Mouse (Mus musculus) adrenal gland, adult 2 months (tissue): ENCODE data around the gene Gm36864. TPM values are rescaled to one million over a fixed set of nuclear protein-coding genes. Genes with fewer than 3 reads are reported as not detected.
"Not testable (repeated sequence)": the region's sequence is repeated elsewhere in the genome, so short reads cannot be mapped to it uniquely, and the experiment has no call there.

Source experiments
- DNase-seq: peaks from one replicate; pipeline ENCODE4 v3.0.0; 2021
- long read RNA-seq: library from polyadenylated mRNA; stranded (forward); transcript quantifications from one replicate; pipeline ENCODE4 v2.0.0, GENCODE M21; 2021
- polyA plus RNA-seq: library from polyadenylated mRNA; depleted of rRNA; stranded (reverse); fragments of >200 nt; gene quantifications from 2 replicates; pipeline ENCODE4 v1.2.3, GENCODE M21; 2012; rRNA removed
- total RNA-seq, 2 experiments: library from RNA; stranded (reverse); gene quantifications; 2 replicates each; pipeline ENCODE4 v1.2.3; 2021

Gene Gm36864
- total RNA-seq (not detected), polyA plus RNA-seq (not detected in 2 replicates)
- long read RNA-seq = 0 reads

GRCm38 (mm10) chr7:44235909-44236308, at the start of gene Gm36864:
Gm36864 (plus strand) TSS chr7:44236177.
- DNase-seq = no peak

DNA sequence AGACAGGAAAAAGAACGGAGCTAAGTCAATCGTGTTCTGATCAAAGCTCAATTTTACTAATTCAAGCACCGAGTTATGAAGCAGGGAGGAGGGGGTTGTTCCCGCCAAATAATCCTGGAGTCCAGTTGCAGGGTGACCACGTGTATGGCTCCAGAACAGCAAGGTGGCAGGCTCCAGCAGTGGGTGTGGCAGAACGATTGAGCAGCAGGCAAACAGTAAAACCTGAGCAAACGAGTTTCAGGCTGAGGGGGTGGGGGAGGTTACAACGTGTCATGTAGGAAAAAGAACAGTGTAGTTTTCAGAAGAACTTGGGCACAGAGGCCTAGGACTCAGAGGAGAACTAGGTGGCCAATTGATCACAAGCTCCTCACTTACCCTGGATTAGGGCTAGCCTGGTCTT, 49.5 kb upstream of the Gm36864 start:
- not testable (repeated sequence) for DNase-seq

- not testable (repeated sequence) for DNase-seq
Measured at GRCm38 (mm10) chr7:44187936-44188335, 48.0 kb upstream of the Gm36864 start, which contains the start of gene Klk1b24. Klk1b24 (plus strand) TSS chr7:44188236.

DNA sequence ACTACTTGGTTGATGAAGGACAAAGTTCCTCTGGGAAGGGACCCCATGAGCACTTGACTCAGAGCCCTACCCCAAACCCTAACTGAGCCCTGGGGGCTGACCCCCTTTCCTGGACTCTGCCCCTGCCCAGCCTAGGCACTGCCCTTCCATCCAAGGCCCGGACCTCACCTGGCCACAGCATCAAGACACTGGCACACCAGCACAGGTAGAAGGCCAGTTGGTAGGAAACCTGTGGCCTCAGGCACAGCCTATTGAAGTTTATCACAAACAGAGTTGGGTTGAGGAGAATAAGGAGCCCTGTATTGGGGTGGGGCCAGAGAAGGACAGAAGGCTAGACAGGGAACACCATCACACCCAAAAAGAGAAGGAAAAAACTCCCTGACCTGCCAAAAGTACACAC, 42.5 kb upstream of the Gm36864 start:
- DNase-seq = not testable (repeated sequence)

DNA sequence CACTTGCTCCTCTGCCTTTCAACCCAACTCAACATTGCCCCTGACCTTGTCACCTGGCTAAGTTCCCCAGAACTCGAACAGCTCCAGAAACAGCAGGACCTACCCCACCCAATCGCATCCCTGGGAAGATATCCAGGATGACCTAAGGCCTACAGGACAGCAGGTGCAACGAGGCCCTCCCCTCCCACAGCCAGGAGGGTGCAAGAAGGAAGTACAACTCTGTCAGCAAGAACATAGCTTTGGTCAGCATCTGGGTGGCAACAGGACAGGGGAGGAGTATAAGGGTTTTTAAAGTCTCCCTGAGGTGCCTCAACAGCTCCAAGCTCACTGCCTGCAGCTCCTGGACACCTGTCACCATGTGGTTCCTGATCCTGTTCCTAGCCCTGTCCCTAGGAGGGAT, 38.1 kb upstream of the Gm36864 start, which contains the start of gene Klk1b3:
Gene Klk1b3, plus strand, starts transcription at position 301 of the 400 bp plus-strand sequence.
- DNase-seq = no peak

GRCm38 (mm10) chr7:44207135-44207534, 28.8 kb upstream of the Gm36864 start, which contains the start of gene Klk1b4:
Klk1b4 (plus strand) TSS chr7:44207435.
- not testable (repeated sequence) for DNase-seq

DNA sequence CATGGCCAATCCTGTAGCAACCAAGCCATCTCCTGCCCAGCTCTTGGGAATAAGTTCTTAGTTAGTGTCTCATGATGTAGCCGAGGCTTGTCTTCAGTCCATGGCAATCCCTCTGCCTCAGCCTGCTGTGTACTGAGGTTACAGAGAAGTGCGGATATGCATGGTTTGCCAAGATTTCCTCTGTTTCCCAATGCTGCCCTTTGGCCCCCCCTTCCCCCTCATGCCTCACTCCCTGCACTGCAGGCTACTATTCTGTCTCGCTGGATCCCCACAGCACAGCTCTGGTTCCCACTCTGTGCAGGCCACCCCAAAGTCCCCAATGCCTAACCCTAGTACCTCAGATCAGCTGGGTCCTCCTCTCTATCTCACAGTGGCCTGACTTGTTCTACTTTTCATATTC, 27.7 kb upstream of the Gm36864 start:
- no peak for DNase-seq

- DNase-seq = no peak
Measured at GRCm38 (mm10) chr7:44215645-44216044, 20.3 kb upstream of the Gm36864 start, which contains the start of gene Klk1b5. Klk1b5 (plus strand) TSS chr7:44215945.

- not testable (repeated sequence) for DNase-seq
Measured at GRCm38 (mm10) chr7:44221601-44222000, 14.4 kb upstream of the Gm36864 start.

DNA sequence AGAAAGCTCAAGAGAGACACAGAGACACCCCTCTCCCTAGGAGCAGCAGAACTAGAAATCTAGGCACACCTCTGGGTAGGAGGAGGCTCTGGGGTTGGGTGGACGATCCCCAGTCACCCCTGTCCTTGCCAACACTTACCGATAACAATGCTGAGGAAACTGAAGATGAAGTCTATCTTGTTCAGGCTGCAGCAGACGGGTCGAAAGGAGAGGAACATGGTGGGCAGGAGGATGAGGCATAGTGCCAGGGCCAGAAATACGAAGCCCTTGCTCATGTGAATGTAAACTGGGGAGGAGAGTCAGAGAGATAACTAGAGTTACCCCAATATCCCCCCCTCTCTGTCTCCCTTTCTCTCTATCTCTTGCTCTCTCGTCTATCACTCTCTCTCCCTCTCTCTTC, 13.6 kb upstream of the Gm36864 start:
- DNase-seq = not testable (repeated sequence)

GRCm38 (mm10) chr7:44225076-44225475, 10.9 kb upstream of the Gm36864 start, which contains the start of gene Klk1:
Klk1 (plus strand) TSS chr7:44225360.
- no peak for DNase-seq

- no peak for DNase-seq
Measured at GRCm38 (mm10) chr7:44239913-44240312, 3.9 kb downstream of the Gm36864 start.

DNA sequence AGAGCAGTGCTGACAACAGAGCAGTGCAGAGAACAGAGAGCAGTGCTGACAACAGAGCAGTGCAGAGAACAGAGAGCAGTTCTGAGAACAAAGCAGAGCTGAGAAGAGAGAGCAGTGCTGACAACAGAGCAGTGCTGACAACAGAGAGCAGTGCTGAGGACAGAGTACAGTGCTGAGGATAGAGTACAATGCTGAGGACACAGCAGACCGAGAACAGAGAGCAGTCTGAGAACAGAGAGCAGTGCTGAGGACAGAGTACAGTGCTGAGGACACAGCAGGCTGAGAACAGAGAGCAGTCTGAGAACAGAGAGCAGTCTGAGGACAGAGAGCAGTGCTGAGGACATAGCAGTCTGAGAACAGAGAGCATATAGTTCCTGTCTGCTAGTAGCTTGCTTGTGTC, 4.7 kb downstream of the Gm36864 start:
- no peak for DNase-seq

GRCm38 (mm10) chr7:44241163-44241562, 5.2 kb downstream of the Gm36864 start:
- DNase-seq = no peak

DNA sequence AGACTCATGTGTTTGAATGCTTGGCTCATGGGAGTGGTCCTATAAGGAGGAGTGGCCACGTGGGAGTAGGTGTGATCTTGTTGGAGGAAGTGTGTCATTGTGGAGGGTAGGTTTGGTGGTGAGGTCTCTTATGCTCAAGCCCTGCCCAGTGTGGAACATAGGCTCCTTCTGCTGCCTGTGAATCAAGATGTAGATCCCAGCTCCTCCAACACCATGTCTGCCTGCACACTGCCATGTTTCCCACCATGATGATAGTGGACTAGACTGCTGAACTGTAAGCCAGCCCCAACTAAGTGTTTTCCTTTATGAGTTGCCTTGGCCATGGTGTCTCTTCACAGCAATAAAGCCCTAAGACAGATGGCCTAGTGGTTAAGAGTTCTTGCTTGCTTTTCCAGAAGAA, 8.1 kb downstream of the Gm36864 start:
- no peak for DNase-seq

DNA sequence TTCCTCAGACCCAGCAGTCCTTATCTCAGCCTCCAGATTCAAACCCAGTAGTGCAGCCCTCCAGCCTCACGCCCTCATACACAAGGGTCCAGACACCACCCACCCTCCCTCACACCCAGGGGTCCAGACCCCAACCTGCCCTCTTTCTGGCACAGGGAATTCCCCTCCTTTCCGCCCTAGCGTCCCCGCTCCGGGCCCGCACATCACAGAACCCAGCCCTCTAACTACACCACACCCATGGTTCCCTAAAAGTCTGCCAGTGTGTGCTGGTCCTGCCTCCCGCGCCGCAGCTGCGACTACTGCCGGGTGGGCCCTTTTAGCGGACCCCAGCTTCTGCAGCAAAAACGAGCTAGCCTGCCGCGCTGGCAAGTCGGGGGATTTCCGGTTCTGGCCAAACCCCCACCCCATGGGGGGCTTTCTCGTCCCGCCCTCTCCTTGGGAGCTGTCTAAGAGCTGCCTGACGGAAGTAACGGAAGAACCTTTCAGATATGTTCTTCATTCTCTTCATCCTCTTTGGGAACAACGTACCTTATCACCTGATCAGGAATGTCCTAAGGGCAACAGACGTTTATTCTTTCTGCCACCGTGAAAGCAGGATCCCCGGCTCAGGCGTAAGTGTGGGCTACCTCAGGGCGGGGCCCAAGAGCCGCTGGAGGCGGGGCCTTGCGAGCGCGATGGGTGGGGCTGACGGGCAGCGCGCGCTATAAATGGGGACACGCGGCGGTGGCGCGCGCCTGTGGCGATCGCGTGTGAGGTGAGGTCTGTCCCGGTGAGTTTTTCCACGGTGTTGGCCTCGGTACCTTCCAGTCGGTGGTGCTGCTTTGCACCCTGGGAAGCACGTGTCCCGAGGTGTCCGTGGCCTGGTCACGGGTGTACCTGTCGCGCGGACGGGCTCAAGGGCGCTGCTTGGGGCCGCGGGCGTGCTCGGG, 10.3 kb downstream of the Gm36864 start, which contains the start of the genes 1700028J19Rik and 2410002F23Rik:
Gene 1700028J19Rik, minus strand, starts transcription at position 641 of the 929 bp plus-strand sequence.
Gene 2410002F23Rik, plus strand, starts transcription at position 668 of the 929 bp plus-strand sequence.
- DNase-seq = peak; percentile 91

- DNase-seq = peak; percentile 66
Measured at GRCm38 (mm10) chr7:44246984-44247470, 11.1 kb downstream of the Gm36864 start.

GRCm38 (mm10) chr7:44247971-44248370, 12.0 kb downstream of the Gm36864 start:
- no peak for DNase-seq

DNA sequence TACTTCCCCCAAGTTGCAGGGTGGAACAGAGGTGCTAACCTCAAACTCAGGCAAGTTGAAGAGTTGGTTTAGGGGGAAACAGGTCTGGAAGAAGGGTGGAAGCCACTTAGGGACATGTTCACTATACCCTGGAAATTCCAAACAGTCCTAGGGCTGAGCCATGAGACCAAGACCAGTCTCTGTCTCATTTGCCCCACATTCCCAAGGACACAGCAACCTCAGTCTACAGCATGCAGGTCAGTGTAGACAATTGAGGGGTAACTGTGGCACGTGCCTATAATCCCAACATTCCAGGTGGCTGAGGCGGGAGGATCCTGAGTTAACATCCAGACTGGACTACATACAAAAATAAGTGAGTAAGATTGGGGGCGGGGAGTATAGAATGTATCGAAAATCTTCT, 13.3 kb downstream of the Gm36864 start:
- no peak for DNase-seq

GRCm38 (mm10) chr7:44250732-44251275, 14.8 kb downstream of the Gm36864 start:
- DNase-seq = peak; percentile 88

GRCm38 (mm10) chr7:44253023-44253616, 17.1 kb downstream of the Gm36864 start:
- no peak for DNase-seq

DNA sequence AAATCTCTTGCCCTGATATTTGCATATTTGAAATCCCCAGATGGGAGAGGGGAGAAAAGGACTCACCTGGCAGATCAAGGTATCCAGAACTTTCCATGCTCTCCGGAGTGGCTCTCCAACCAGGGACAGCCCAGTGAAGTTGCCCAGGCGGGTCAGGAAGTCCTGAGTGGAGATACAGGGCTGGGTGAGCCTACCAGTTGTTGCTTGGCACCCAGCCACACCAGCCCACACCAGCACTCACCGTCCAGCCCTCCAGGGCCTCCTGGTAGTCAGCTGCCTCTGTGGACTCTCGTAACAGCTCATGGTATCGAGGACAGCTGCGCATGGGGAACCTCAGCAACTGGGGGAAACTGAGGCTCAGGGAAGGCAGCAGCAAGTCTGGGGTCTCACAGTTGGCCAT, 19.0 kb downstream of the Gm36864 start:
- DNase-seq = no peak
